Mouse (Mus musculus) spleen, adult 2 months (tissue): ENCODE results near the gene Gm4756.

Source experiments
- CTCF ChIP-seq: fragments of 200-500 bp; IDR thresholded peaks from 2 replicates; pipeline ENCODE4 v1.5.1; 2011; ENCODE audit warnings: mild to moderate bottlenecking, inconsistent platforms; ENCODE audit not compliant: insufficient read depth, insufficient read length, insufficient replicate concordance; ENCODE audit errors: extremely low read depth
- POLR2A ChIP-seq: fragments of 200-500 bp; IDR thresholded peaks from 2 replicates; pipeline ENCODE4 v1.6.1; 2011; ENCODE audit warnings: low read depth, low read length, inconsistent platforms

DNA sequence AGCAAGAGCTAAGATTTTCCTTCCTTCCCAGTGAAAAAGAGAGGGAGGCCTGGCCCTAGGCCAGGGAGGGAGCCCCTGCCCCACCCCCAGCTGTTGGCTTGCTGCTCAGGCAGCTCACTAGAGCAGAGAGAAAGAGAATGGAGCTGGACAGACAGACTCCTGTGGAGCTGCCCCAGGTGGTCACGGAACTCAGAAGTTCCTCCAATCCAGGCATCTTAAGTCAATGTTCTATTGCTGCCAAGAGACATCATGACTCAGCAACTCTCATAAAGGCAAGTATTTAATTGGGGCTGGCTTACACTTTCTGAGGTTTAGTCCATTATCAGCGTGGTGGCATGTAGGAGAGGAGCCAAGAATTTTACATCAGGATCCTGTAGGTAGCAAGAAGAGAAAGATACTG is 25.4 kb upstream of the Gm4756 start:
- TF ChIP-seq POLR2A = no peak
- TF ChIP-seq CTCF = no peak
